Mouse (Mus musculus) C2C12 (cell line): ENCODE data around the gene Gbp4.
"Not testable (repeated sequence)": the region's sequence is repeated elsewhere in the genome, so short reads cannot be mapped to it uniquely, and the experiment has no call there.

Experiments used
- CEBPB ChIP-seq: IDR thresholded peaks from one replicate; pipeline ENCODE4 v1.6.1; 2011; ENCODE audit warnings: low read depth, mild to moderate bottlenecking, control low read depth, moderate library complexity
- CTCF ChIP-seq: IDR thresholded peaks from one replicate; pipeline ENCODE4 v1.5.1; 2011; ENCODE audit not compliant: control insufficient read depth, insufficient read depth, insufficient read length
- MYOD1 ChIP-seq: IDR thresholded peaks from one replicate; pipeline ENCODE4 v1.6.1; 2011; ENCODE audit warnings: low read depth; ENCODE audit not compliant: control insufficient read depth, insufficient read length
- MYOG ChIP-seq: IDR thresholded peaks from one replicate; pipeline ENCODE4 v1.6.1; 2011; ENCODE audit not compliant: control insufficient read depth, insufficient read length; ENCODE audit errors: extremely low read depth

DNA sequence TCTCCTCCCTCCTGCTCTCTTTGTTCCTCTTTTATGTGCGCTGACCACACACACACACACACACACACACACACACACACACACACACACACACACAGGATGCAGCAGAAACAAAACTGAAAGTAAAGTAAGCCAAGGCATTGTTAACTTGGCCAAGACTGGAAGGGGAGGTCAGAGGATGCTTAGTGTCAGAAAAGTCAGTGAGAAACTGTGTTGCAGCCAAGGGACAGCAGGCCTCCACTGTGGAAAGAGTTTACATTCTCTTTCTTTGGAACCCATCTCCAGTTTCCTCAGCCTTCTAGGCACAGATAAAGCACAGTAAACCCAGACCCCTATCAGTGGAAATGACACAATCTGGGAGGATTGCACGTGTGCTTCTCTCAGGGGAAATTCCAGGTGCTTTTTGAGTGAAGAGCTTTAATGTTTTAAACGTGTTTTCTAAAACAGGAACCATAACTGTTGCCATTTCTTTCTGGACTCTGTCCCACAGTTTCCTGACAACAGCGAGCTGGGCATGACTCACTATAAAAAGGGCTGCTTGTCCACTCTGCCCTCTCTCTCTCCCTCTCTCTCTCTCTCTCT, 29.0 kb downstream of the Gbp4 start:
- TF ChIP-seq CTCF, MYOG, CEBPB, MYOD1: not testable (repeated sequence)
